Mouse (Mus musculus) limb, embryonic 12.5 days (tissue): Measurements from ENCODE around the gene Vmn2r113. TPM values are rescaled to one million over a fixed set of nuclear protein-coding genes. Genes with fewer than 3 reads are reported as not detected.
"Not testable (repeated sequence)": the region's sequence is repeated elsewhere in the genome, so short reads cannot be mapped to it uniquely, and the experiment has no call there.

ENCODE experiments used
- ATAC-seq: fragments of 200-750 bp; cut with Nextera tagmentation; 2 replicates; pipeline ENCODE4 v1.8.0; 2017; ENCODE audit warnings: low read depth, moderate TSS enrichment; ENCODE audit not compliant: insufficient number of reproducible peaks, insufficient read depth, low FRiP score, low TSS enrichment
- H3K27ac ChIP-seq: fragments of 300-500 bp; sonication (generic); 2 replicates; pipeline ENCODE4 v1.5.1; 2016; ENCODE audit warnings: mild to moderate bottlenecking, moderate library complexity
- H3K27me3 ChIP-seq: fragments of 300-500 bp; sonication (generic); 2 replicates; pipeline ENCODE4 v1.6.1; 2016; ENCODE audit warnings: mild to moderate bottlenecking, moderate library complexity
- H3K36me3 ChIP-seq: fragments of 300-500 bp; sonication (generic); 2 replicates; pipeline ENCODE4 v1.6.1; 2016; ENCODE audit warnings: mild to moderate bottlenecking, moderate library complexity
- H3K4me1 ChIP-seq: fragments of 300-500 bp; sonication (generic); replicated peaks from 2 replicates; pipeline ENCODE4 v1.6.1; 2016
- H3K4me2 ChIP-seq: fragments of 300-500 bp; sonication (generic); 2 replicates; pipeline ENCODE4 v1.6.1; 2016; ENCODE audit warnings: mild to moderate bottlenecking, moderate library complexity
- H3K4me3 ChIP-seq: fragments of 300-500 bp; sonication (generic); replicated peaks from 2 replicates; pipeline ENCODE4 v1.5.1; 2016; ENCODE audit warnings: mild to moderate bottlenecking
- H3K9ac ChIP-seq: fragments of 300-500 bp; sonication (generic); replicated peaks from 2 replicates; pipeline ENCODE4 v1.6.1; 2016; ENCODE audit warnings: mild to moderate bottlenecking, moderate library complexity
- H3K9me3 ChIP-seq: fragments of 300-500 bp; sonication (generic); 2 replicates; pipeline ENCODE4 v1.6.1; 2016; ENCODE audit warnings: mild to moderate bottlenecking, moderate library complexity
- WGBS: fragments of 180-500 bp; shearing (Covaris S2); methylation state at CpG from one replicate; pipeline ENCODE4 v1.1.7; 2016; 5-methylcytosine and 5-hydroxymethylcytosine counted together
- polyA plus RNA-seq: library from polyadenylated mRNA; unstranded; fragments of >200 nt; fragmentation: Nextera tagmentation; extraction: Ambion mirVana; gene quantifications from 2 replicates; pipeline ENCODE4 v1.2.1, GENCODE M21; 2016

The Vmn2r113 gene
- polyA plus RNA-seq = not detected in 2 replicates

DNA sequence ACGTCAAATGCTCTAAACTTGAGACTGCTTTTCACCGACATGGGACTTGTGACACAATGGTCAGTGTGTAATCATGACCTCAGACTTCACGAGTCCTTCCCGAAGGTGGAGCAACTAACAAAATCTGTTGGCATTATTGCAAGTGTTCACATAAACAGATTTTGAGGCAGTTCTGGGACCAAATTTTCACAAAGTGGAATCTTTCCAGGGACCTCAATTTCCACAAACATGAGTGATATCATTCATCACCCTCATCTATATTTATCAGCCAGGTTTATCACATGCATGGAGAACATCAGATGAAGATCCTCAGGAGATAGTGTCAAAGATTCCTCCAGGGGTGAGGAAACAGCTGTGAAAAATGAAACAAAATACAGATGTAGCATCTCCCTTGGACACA, at the start of gene Vmn2r113:
Gene Vmn2r113, plus strand, starts transcription at position 301 of the 400 bp plus-strand sequence.
- WGBS = no CpG with 5 or more reads among the region's 4 CpGs
- H3K4me3 ChIP-seq, H3K9me3 ChIP-seq, ATAC-seq, H3K27me3 ChIP-seq, H3K4me2 ChIP-seq, H3K36me3 ChIP-seq, H3K4me1 ChIP-seq, H3K27ac ChIP-seq, H3K9ac ChIP-seq: not testable (repeated sequence)

Other genes with a start within 250 kb of the Vmn2r113 start
- gene Zfp945, start 75.8 kb upstream of the Vmn2r113 start, polyA plus RNA-seq = 26.6 and 28.8 TPM in 2 replicates
- gene Vmn2r-ps130, start 118.2 kb downstream of the Vmn2r113 start, polyA plus RNA-seq = not detected in 2 replicates